Mouse (Mus musculus) bone marrow macrophage, adult 2 months (primary cell): ENCODE measurements around the gene Tmprss7.

ENCODE experiments used
- CTCF ChIP-seq: IDR thresholded peaks from 2 replicates; pipeline ENCODE4 v1.5.1; 2012; ENCODE audit warnings: low read depth, mild to moderate bottlenecking, low read length, moderate library complexity
- POLR2A ChIP-seq: IDR thresholded peaks from 2 replicates; pipeline ENCODE4 v1.6.1; 2012; ENCODE audit warnings: mild to moderate bottlenecking, low read depth, low read length, borderline replicate concordance

DNA sequence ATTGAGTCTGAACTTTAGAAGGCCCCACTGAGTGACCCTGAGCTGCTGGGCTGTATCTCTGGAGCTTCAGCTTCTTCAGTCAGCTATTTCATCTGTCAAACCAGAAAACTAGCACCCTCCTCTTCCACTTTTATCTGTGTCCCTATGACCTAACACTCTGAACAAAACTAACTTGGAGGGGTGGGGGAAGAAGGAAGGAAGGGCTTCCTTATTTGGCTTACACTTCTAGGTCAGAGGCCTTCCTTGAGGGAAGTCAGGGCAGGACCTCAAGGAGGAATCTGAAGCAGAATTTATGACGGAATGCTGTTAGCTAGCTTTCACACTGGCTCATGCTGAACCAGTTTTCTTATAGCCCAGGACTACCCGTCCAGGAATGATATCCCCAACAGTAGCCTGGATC, 42.0 kb downstream of the Tmprss7 start:
- no peak for TF ChIP-seq POLR2A
- no peak for TF ChIP-seq CTCF
